Mouse (Mus musculus) lung, postnatal 0 days (tissue): ENCODE measurements around the gene Sept3.

ENCODE experiments used
- CTCF ChIP-seq: IDR thresholded peaks from 2 replicates; pipeline ENCODE4 v1.5.1; 2016; ENCODE audit warnings: antibody characterized with exemption, mild to moderate bottlenecking
- EP300 ChIP-seq: IDR thresholded peaks from 2 replicates; pipeline ENCODE4 v1.6.1; 2016; ENCODE audit warnings: antibody characterized with exemption, mild to moderate bottlenecking, control low read depth

DNA sequence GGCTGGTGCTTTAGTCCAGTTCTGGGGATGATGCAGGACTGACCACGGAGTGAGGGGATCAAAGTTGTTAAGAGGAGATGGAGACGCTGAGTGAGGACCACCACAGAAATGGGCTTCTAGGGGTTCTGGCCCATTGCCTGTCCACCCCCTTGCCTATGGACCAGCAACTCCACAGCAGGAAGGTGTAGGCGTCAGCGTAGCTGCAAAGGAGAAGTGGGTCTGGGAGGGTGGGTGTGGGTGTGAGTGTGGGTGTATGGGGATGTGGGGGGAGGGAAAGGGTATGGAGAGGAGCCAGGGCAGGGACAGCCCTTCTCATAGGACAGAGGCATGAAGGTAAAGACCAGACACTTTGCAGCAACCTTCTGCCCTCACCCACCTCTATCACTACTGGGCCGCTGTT, 48.9 kb upstream of the Sept3 start:
- TF ChIP-seq CTCF (no peak), EP300 (no peak)
